Mouse (Mus musculus) adrenal gland, adult 8-10 months (tissue): ENCODE measurements around the gene Mpped2. TPM values are rescaled to one million over a fixed set of nuclear protein-coding genes. Genes with fewer than 3 reads are reported as not detected.

Experiments used
- DNase-seq: peaks from one replicate; pipeline ENCODE4 v3.0.0; 2022
- total RNA-seq, 4 experiments: library from RNA; stranded (reverse); gene quantifications; 2 replicates each; pipeline ENCODE4 v1.2.4; 2022

Mpped2 gene
- total RNA-seq, 4 experiments from 2014 or later, result 27.6 to 39.9 (median 33.4) TPM

DNA sequence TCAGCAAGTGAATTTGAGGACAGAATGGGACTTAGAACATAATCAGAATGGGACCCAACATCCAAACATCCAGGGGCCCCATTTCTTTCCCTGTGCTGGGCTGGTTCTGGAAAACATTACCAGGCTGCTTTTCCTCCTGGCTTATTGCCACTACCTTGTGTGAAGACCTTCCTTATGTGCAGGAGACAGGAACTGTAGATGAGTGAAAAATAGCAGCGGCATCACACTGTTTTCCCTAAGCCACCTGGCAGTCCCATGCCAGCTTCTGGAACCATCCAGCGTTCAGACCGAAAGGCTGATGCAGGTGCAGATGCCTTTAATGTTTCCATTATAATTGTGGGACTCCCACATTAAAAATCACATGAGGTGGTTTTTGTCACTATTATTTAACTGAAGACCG is 164.2 kb downstream of the Mpped2 start:
- no peak for DNase-seq

DNA sequence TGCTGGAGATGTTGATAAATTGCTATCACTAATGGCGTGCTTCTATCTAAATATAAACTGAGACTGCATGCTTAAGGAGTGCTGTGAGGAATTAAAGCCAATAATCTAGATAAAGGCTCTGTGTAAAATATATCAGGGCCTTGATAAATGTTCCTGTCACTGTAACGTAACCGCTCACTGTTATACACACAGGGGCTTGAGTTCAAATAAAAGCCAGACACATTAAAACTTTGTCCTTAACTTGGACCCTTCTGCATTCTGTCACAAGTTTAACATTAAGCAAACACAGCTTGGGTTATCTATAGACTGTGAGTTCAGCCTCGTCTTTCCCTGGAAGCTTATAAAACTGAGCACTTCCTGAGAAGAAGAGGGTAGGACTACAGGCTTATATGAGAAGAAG is 164.6 kb downstream of the Mpped2 start:
- DNase-seq, result no peak

DNA sequence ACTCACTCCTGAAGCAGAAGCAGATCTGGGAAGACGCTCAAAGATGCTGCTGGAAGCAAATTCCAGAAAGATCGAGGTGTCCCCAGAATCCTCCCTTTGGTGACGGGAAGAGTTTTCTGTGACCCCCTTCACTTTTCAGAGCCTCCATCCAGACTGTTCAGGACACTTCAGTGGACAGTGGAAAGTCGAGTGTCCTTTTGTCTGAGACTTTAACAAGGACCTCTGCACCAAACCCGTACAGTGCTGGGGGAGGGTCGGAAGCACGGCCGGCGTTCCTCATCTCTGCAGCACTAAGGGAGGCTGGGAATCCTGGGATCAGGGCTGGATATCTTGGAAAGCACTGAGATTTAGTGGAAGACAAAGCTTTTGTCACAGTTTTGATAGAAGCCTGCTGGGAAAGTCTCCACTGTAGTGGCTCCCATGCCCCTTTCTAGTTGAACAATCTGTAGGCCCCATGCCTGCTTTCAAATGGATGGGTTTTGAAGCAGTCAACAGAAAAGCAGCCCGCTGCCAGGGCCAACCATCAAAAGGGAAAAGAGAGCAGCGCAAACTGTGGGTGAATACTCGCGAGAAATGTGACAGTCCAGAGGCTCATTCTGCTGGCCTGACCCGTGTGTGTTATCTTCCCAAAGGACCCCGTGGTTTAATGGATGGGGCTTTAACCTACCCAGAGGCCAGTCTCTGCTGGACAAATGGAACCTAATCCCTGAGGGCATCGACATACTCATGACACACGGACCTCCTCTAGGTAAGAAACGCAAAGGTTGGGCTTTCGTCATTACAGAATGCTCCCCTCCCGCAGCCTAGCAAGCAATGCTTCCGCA is 168.0 kb downstream of the Mpped2 start:
- no peak for DNase-seq

DNA sequence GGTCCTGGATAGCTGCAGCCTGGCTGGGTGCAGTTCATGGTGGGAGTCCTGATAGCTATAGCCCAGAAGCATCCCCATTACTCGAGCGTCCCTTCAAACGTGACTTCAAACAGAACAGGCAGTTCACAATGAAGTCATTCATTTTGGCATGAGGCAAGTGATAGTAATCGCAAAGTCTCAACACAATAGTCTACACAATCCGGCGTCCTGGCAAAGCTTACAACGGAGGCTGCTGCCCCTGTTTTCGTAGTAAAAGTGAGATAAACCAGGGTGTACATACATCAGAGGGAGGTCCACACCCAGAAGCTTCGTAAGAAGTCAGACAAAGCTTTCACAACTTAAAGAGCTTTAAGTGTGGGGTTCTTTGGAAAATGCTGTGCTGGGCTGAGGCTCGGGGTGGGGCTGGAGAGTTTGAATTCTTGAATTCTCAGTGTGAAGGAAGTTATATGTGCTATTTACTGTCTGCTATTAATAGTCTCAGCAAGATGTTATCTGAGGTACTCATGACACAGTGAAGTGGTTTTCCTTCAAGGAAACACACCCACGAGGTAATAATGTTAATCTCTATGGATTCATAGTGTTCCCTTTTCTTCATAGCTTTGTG is 170.1 kb downstream of the Mpped2 start:
- no peak for DNase-seq

DNA sequence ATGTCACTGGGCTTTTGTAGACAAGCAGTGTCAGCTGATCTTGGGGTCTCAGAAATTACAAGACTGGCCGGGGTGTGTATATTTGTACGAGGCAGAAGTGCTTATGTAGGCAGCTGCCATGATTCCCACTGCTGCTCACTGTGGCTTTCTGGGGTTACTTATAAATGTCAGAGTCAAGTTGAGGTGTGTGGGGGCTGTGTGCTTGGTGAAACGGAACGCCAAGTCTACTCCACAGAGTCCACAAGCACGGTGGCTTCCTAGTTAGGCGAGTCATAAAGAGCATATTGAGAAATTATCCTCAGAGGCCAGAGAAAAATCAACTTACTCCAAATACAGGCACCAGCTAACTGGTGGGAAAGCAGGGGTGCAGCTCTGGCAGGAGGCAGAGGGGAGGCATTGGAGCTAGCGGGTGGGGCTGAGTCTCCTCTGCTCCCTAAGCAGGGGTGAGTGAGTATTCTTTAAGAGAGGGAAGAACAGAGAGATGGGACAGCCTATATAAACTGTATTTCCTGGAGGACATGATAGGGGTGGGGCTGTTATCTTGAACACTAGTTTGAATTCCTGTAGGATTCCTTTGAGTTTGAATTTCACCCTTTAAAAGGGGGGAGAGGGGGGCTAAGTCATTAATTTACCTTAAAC is 172.2 kb downstream of the Mpped2 start:
- no peak for DNase-seq

DNA sequence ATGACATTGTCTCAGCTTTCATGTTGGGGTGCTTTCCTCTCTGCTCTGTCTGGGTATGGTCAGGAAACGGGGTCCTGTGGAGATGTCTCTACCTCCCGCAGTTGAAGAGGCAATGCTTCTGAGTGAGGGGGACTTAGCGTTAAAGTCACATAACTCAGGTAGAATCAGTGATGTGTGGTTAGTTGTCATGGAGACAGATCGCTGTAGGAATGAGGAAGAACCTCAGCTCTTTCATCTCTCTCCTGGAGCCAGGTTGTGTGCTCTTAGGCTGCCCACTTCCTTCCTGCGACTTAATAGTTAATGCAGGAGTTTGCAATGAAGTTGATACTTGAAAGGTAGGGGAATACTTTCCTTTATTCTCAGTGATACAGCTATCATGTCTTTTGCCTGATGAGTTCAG is 173.2 kb downstream of the Mpped2 start:
- DNase-seq, result no peak

DNA sequence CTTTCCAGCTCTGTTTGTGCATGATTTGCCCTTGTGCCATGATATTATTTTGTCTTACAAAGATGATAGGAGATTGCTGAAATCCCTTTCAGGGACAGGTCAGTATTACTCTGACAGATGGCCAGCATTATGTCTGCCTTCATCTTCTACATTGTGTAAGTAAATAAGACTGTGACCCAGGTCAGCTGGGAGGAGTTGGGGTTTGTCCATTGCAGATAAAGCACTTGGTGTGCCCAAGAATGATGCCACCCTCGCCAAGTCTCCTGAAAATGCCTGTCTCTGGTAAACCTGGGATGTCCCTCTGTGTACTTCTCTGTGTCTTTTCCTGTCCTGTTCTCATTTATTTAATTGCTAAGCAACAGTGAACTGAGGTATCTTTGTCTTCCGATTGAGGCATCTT is 177.8 kb downstream of the Mpped2 start:
- no peak for DNase-seq

DNA sequence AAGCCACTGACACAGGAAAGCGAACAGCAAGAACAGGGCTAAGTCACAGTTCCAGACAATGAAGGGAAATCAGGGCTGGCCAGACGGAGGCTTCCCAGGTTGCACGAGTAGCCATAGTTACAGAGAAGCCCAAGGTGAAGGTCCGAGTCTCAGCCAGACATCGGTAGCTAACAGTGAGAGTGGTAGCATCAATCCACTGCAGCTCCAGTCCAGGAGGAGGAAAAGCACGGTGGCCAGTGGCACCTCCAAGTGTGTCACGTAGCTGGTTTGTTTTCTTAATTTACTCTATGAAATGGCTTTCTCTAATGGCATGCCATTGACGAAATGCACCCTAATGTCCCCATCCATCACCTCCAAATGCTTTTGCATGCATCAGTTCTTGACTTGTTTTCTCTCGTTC is 180.1 kb downstream of the Mpped2 start:
- DNase-seq, result no peak

DNA sequence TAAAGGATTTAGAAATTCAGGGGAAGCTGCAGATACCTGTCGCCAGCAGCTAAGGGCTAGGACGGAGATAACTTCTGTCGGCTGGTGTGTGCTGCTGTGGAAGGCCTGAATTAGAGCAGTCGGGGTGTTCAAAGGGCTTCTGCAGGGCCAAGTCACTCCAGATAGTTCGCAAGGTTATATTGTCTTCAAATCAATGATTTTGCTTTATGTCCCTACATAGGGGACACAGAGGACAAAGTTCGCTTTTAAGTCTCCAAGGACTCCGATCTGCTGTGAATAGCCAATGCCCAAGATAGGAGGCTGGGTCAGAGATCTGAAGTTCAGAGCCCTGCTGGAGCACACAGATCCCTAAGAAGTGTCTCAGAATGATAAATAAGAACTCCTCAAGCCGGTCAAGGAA is 190.3 kb downstream of the Mpped2 start:
- no peak for DNase-seq

DNA sequence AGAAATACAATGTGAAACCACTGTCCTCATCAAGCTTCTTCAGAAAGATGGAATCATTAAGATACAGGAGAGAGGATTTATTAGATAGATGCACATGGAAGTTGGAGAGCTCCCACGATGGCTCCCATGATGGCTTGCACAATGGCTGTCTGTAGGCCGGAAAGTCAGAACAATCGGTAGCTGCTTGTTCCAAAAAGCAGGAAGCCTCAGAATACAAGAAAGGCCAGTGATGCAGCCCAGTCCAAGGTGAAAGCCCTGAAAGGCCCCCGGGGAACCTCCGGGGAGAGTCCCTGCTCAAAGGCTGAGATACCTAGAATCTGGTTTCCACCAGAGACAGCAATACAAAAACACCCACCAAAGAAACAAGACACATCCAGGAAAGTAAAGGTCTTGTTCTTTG is 195.1 kb downstream of the Mpped2 start:
- DNase-seq, result no peak

DNA sequence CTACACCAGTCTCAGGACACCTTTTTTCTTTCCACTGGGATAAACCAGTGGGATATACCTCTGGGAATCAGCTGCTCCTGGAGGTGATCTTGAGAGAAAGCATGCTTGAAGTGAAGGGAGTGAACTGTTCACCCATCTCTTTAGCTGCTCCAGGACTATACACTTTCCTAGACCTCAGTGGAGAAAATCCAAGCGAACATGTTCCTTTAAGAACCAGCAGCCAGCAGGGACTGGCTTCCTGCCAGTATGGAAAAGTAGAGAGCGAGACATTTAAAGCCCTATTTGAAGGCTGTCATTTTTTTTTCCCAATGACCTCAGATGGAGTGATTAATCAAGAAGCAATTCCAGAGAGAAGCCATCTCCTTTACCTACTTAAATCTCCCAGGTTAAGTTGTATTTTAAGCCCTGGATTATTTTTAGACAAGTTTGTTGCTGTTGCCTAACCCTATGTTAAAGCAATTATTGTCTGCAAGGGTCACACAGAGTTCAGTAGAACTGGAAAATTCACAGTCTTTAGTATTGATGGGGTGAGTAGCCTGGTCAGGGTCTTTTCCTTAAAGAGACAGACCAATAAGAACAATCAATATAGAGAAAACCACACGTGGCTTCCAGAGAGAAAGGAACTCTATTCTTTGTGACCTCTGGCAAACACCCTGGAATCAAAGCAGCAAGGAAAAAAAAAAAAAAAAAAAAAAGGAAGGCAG is 196.4 kb downstream of the Mpped2 start:
- DNase-seq, result peak; percentile 49

DNA sequence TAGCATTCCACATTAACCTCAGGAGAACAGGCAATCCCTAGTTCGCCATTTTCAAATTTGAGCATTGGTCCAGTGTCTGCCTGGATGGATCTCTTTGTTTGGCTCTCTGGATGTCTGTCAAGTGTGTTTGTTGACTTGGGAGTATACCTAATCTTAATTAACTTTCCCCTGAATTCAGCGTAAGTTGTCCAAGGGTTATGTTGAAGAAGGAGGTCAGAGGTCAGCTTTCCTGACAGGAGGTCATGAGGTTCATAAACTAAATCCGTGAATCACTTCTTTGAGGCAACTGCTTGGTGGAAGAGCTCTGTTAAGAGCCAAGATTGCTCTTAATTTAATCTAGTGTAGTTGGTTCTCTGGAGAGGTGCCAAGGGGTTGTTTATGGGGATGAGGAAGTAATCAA is 200.3 kb downstream of the Mpped2 start:
- DNase-seq, result no peak

DNA sequence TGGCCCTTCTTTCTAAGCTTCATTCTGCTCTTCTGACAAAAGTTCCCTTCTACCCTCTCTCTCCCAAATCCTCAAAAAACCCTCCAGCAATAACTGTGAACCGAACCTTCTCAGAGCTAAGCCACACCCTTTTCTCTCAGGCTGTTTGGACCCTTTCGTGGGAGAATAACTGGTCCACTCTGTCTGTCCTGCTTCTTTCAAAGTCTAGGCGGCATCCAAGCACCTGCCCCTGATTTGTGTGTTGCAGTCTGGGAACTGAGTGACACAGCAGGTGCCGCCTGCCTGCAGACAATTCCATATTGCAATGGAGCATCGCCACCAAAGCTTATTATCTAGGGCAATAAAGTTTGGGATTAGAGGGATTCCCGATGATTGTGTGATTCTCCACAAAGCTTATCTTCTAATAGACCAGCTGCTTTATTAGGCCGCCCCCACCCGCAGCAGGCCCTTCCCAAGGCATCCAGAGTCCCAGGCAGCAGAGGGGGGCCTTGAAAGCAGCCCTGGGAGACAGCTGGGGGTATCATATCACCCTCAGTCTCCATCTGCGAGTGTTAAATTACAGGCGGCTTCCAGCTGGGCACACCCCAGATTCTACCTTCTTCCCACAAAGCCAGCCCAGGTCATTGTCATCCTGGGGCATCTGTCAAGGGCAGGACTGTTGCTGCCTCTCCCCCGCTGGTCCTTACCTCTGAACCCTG is 202.4 kb downstream of the Mpped2 start:
- DNase-seq, result no peak

DNA sequence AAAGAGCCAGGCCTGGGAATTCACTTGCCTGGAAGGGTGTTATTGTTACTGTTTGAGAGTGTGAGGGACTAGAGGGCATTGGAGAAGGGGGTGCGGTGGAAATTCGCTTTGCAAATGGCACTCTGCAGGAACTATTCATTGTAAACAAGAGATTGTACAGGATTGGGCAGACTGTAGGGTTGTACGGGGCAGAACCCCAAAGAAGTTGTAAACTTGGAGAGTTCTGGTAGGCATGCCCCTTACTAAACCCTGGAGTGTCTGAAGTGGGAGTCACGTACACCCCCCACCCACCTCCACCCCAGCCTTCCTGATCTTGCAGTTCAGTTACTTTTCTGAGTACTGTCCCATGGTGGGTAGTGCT is 202.9 kb downstream of the Mpped2 start:
- no peak for DNase-seq

DNA sequence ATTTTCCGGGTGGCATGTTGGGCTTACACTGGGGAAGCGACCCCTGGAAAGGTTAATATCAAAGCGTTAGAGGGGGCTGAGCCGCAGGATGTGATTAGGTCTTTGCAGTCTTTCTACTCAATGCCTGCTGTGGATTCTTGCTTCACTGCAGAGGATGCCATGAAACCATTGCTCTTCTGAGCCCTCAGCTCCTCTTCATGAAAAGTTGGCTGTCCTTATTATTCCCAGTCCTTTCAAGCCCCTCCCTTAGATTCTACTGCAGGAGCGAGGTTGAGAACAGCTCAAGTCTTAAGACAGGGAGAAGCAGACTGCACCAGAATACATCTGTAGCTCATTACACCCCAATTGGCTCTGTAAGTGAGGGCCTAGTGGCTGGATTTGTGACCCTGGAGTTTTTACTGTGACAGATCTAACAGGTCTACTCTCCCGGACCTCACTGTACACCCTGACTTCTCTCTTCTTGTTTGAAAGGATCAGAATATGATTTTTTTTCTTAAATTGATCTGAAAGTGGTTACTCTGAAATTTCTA is 218.9 kb downstream of the Mpped2 start:
- no peak for DNase-seq
